Mouse (Mus musculus) kidney, postnatal 14 days (tissue): ENCODE results near the gene Aldh4a1.

Source experiments
- DNase-seq: peaks from one replicate; pipeline ENCODE4 v3.0.0; 2022; ENCODE audit warnings: mixed read lengths

The Aldh4a1 gene

GRCm38 (mm10) chr4:139622373-139623282, at the start of gene Aldh4a1:
Aldh4a1 (plus strand) TSS chr4:139622866.
- peak; percentile 95 for DNase-seq

- DNase-seq: no peak
Measured at GRCm38 (mm10) chr4:139572928-139573512, 49.6 kb upstream of the Aldh4a1 start.

DNA sequence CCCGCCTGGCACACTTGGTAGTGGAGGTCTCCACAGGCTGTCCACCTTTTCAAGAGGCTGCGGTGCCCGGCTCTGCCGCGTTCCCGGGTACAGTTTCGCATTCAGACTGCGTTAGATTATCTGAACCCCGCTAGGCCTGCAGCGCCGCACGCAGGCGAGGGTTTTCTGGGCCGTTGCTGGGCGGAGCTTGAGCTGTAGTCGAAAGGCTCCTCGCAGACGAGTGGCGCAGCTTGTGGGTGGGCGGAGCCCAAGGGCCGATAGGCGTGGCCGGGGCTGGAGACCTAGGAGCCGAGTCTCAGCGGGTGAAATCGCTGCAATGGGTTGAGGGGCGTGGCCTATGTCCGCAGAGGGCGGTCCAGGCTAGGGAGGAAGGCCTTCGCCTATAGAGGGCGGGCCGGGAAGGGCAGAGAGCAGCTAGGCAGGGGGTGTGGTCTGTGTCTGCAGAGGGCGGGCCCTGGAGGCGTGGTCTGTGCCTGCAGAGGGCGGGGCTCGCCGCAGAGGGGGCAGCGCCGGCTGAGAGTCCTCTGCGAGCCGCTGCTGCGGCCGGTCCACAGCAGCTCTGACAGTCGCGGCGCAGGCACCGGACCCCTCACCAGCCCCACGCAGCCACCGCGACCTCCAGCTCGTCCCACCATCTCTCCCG, 48.4 kb upstream of the Aldh4a1 start:
- DNase-seq: peak; percentile 100

DNA sequence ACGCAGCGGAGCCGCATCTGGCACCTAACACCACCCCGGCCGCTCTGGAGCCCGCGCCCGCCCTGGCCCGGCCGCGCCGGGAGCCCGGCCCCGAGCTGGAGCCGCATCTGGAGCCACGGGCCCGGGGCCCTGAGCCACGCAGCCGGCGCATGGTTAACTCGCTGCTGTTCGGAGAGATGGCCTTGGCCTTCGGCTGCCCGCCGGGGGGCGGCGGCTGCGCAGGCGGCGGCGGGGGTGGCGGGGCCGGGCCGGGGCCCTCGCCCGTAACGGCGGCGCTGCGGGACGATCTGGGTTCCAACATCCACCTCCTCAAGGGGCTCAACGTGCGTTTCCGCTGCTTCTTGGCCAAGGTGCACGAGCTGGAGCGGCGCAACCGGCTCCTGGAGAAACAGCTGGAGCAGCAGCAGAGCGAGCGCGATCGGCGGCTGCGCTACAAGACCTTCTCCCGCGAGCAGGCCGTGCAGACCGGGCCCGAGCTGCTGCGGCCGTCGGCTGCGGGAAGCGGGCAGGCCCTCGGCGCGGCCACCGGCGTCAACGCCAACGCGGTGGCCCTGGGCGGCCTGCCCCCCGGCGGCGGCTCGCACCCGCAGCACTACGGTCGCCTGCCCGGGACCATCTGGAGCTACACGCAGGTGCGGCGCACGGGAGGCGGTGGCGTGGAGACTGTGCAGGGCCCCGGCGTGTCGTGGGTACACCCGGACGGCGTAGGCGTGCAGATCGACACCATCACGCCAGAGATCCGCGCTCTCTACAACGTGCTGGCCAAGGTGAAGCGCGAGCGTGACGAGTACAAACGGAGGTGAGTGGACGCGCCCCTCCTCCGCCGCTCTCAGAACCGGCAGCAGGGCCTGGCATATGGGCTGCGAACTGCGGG, 47.6 kb upstream of the Aldh4a1 start:
- DNase-seq: no peak

DNA sequence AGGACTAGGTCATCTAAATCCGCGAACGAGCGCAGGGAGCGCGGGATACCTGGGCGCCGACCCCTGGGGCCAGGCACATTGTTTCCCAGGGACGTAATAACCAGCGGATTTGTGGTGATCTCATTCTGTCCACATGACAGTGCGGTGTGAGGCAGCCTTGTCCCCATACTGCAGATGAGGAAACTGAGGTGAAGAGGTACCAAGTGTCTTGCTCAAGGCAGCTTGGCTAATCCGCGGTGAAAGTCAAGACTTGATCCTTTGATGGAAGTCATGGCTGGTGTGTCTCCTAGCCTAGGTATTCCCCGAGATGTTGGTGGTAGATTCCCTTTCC, 47.0 kb upstream of the Aldh4a1 start:
- no peak for DNase-seq

- no peak for DNase-seq
Measured at GRCm38 (mm10) chr4:139576251-139576880, 46.3 kb upstream of the Aldh4a1 start.

DNA sequence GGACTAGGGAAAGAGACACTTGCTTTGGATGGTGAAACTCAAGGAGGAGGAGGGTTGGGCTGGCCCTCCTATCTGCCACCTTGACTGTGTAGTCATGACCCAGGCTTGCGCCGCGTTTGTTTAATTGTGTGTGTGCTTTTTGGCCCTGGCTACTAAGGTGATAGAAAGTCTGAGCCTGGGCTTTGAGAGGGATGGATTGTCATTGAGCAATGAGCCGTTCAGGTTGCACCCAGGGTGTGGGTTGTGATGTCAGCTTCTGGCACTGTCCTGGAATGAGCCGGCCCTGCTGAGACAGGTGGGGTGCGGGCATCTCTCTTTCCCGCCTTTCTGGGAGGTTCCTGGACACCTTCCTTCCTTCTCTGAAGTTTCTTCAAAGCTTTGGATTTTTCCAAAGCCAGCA, 45.7 kb upstream of the Aldh4a1 start:
- no peak for DNase-seq

GRCm38 (mm10) chr4:139578389-139578788, 44.3 kb upstream of the Aldh4a1 start:
- DNase-seq: no peak

DNA sequence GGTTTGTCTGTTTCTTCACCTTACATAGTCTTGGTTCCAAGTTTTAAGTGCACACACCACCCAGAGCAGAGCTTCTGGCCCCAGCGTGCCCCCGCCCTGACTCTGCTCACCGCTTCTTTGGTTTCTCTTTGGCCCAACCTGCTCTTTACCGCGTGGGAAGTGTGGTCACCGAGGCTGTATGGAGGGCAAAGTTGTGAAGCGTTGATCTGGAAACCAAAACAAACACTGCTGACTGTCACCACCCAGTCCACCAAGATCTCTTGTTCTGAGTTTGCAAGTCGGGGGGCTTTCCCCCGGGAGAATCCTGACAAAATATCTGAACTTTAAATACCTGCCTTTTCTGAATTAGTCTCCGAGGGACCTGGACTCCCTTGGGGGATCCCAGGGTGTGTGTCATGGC, 43.7 kb upstream of the Aldh4a1 start:
- DNase-seq: no peak

DNA sequence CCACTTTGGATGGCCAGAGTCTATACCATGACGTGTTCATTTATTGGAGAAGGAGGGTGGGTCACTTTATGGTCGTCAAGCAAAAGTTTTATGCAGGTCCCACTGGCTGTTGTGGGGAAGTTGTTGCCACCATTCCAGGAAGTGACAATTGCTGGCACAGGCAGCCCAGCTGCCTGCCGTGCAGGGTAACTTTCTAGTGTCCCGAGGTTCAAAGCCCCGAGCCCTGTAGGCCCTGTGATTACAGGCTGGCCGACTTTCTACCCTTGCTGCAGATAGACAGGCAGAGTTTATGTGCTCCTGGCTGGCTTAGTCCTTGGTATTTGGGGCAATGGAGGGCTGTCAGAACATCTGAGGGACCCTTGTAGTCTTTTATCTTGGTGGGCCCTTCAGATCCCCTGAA, 43.2 kb upstream of the Aldh4a1 start:
- DNase-seq: no peak

GRCm38 (mm10) chr4:139580663-139581336, 41.9 kb upstream of the Aldh4a1 start:
- DNase-seq: peak; percentile 83

DNA sequence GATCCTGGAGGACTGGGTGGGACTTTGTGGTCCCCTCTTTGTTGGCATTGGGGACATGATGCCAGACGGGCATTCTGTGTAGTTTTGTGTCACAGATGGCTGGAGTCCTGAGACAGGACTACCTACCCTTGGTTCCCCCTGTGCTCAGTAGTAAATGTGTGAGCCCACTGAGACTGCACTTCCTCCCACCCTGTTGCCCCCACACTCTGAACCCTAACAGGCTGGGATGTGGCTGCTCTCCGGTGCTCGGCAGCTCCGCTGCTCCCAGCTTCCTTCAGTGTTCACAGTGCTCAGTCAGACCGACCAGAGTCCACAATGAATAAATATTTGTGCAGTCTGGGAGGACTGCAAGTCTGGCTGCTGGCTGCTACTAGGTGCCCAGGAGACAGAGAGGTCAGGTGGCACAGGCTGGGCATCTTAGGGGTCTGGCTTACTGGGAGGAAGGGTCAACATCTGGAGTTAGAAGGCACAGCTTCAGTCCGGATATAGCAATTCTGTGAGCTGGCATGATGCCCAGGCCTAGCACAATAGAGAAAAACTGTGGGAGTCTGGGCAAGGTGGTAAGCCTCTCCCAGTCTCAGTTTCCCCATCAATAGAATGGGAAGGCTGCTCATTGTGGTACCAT, 41.1 kb upstream of the Aldh4a1 start:
- DNase-seq: peak; percentile 75

DNA sequence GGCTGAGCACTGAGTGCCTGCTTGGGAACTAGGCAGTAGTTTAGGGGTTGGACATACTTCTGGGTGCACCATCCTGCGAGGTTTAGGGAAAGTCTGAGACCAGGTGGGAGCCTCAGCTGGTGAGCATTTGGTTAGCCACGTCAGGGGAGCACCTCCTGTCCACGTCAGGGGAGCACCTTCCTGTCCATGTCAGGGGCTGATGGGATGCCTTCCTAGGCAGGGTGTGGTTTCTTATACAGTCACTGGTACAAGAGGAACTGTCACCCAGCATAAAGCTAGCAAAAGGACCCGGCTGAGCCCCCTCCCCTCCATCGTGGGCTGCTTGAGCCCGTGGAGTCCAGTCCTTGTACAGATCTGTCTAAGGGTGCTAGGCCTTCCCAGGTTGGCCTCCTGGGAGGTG, 40.3 kb upstream of the Aldh4a1 start:
- no peak for DNase-seq

DNA sequence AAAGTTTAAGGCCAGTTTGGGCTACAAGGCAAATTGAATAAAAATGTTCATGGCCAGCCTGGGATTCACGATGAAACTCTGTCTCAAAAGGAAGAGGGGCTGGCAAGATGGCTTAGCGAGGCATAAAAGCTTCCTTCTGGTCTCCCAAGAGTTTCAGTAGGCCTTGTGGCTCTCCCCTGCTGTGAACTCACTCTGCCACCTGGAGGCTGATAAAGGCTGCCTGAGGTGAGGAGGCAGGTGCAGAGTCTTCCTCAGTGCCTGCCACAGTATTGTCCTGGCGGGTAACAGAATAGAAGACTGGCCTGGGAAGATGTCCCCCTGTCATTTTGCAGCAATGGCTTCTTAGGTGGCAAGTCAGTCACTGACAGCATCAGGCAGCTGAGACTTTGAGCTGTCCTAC, 39.8 kb upstream of the Aldh4a1 start:
- no peak for DNase-seq

GRCm38 (mm10) chr4:139583629-139584245, 38.9 kb upstream of the Aldh4a1 start:
- DNase-seq: no peak

- DNase-seq: no peak
Measured at GRCm38 (mm10) chr4:139584704-139585103, 38.0 kb upstream of the Aldh4a1 start.

DNA sequence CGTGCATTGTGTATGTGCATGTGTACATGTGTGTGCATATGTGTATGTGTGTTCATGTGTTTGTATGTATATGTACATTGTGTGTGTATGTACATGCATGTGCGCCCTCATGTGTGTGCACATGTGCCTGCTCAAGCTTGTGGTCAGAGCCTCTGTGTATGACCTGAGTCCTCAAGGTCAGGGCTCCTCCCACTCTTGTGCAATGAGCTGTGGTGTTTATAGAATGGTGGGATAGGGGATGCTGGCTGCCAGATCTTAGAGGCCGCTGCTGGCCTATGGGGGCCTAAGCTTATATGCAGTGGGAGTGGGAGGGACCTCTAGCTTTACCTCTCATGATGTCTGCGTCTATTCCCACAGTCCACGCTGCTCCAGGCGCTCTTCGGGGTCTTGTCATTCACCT, 37.0 kb upstream of the Aldh4a1 start:
- DNase-seq: no peak

GRCm38 (mm10) chr4:139587370-139587769, 35.3 kb upstream of the Aldh4a1 start:
- DNase-seq: peak; percentile 62

DNA sequence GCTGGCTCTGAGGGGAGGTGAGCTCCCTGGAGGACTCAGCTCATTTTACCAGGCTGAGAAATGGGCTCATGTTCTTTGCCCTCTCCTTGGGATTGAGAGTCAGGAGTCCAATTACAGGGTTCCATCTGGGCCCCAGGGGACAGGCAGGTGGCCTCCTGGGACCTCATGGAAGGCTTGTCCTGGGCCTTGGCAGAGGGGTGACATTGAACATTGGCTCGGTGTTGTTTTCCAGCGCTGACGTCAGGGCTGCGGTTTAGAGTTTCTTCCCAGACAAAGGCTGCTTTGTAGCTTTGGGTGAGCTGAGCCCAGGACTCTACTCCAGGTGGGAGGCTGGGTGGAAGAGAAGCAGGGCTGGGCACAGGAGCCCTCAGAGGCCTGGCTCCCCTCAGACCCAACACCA, 34.9 kb upstream of the Aldh4a1 start:
- no peak for DNase-seq

GRCm38 (mm10) chr4:139589351-139590027, 33.2 kb upstream of the Aldh4a1 start:
- DNase-seq: no peak
